8 mouse cellular contexts compared by ENCODE assay signal in the genomic region with DNA sequence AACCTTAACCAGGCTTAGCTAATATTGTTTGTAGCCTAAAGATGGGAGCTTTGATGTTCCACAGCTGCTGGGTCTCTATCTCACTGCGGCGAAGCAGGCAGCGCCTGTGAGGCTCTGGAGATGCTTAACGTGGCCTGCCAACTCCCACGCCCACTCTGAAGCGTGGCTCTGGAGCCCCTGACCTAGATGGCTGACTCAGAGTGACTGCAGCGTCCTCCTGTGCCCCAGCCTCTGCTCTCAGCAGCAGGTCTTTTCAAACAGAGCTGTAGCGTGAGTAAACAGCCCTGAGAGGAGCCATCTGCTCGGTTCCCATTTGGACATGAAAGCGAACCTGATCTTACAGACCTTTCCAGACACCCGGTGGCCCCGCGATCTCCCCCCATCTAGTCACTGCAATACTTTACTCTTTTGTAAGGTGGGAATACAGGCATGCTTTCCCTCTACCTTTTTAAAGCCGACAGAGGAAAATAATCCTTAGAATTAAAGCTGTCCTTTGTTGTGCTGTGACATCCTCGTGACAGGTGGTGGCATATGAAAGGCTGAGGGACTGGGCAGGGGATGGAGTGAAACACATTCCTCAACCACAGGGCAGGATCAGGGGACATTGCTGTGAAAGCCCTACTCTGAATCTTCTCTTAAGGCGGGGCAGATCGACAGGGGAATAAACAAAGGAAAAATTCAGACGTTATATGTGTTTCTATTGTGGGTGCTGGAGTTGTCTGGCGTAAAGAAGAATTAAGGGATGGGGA.
A peak's percentile ranks its signal among the peaks of the same experiment; 100 is the strongest.
DNase-seq lines count a peak whose midpoint lies in the region; ATAC-seq and TF ChIP-seq lines count a peak whose summit lies in the region.

No protein-coding gene starts in this region.

- H3K4me3 ChIP-seq in kidney, embryonic 16.5 days (ENCODE audit: low read length) = no peak overlapping the region
- H3K4me3 ChIP-seq in embryonic facial prominence, embryonic 12.5 days = no peak overlapping the region
- no peak overlapping the region for H3K4me3 ChIP-seq in myocyte

- peak; percentile 83 for ATAC-seq in kidney, embryonic 16.5 days (ENCODE audit: low FRiP score, low TSS enrichment)
- ATAC-seq in embryonic facial prominence, embryonic 12.5 days (ENCODE audit: insufficient number of reproducible peaks, insufficient read depth, low FRiP score, low TSS enrichment) = peak; percentile 57; the same call in 1 of the 2 replicates
- ATAC-seq in activated CD4-positive, CD25-positive, alpha-beta regulatory T cell, adult 4 months = no peak
- ATAC-seq in erythroblast, adult 5-6 weeks (replicated peaks; ENCODE audit: low FRiP score, poor library complexity, severe bottlenecking) = no peak

- H3K36me3 ChIP-seq in kidney, embryonic 16.5 days (ENCODE audit: insufficient read depth, low read length) = no peaks in the 10 kb centered on the region
- no peaks in the 10 kb centered on the region for H3K36me3 ChIP-seq in embryonic facial prominence, embryonic 12.5 days
- no peaks in the 10 kb centered on the region for H3K36me3 ChIP-seq in myocyte (ENCODE audit: control insufficient read depth, insufficient read depth)

- 10% methylated on average over 19 of the region's 19 CpGs for WGBS in kidney, embryonic 16.5 days
- WGBS in embryonic facial prominence, embryonic 12.5 days = 26% methylated on average over 19 of the region's 19 CpGs

- H3K9ac ChIP-seq in kidney, embryonic 16.5 days (replicated peaks; ENCODE audit: low read length) = peak overlapping the region; percentile 22; the same call in 1 of the 2 replicates
- no peak overlapping the region for H3K9ac ChIP-seq in embryonic facial prominence, embryonic 12.5 days

- TF ChIP-seq POLR2A in myocyte (IDR thresholded peaks at IDR 0.05; ENCODE audit: insufficient read length, low read depth) = no peak

- H3K27ac ChIP-seq in kidney, embryonic 16.5 days (ENCODE audit: low read length) = peak overlapping the region; percentile 61
- H3K27ac ChIP-seq in embryonic facial prominence, embryonic 12.5 days = no peak overlapping the region; the same call in 1 of the 2 replicates

- H3ac ChIP-seq in myocyte (ENCODE audit: control insufficient read depth, insufficient read length) = no peak overlapping the region

- no peak for DNase-seq in kidney, postnatal 10 days
- peak; percentile 96 for DNase-seq in brain, adult 2 months (ENCODE audit: low read depth, low spot score)
- peak; percentile 9 to 10 for DNase-seq in left cerebral cortex, postnatal 36 days (ENCODE audit: low spot score in 2 of 2)

- no peaks in the 10 kb centered on the region for H3K79me2 ChIP-seq in myocyte (ENCODE audit: control insufficient read depth, insufficient read depth)

- peaks cover 18% of the 10 kb centered on the region for H3K4me1 ChIP-seq in kidney, embryonic 16.5 days (ENCODE audit: insufficient read depth, low read length)
- peaks cover 17% of the 10 kb centered on the region; the same call in 1 of the 2 replicates for H3K4me1 ChIP-seq in embryonic facial prominence, embryonic 12.5 days

- intact Hi-C loops in left cerebral cortex, postnatal 36 days (cut with DNase I) = loop anchor here (2.0 to 5.0 kb wide), 2 partner anchors 249 to 296 kb away; no protein-coding TSS in a partner anchor

- no peaks in the 10 kb centered on the region for H3K27me3 ChIP-seq in kidney, embryonic 16.5 days (ENCODE audit: insufficient read depth, low read length)
- H3K27me3 ChIP-seq in embryonic facial prominence, embryonic 12.5 days = 0 out of 2 replicates have a peak, but pooled peaks cover 3% of the 10 kb centered on the region
- no peaks in the 10 kb centered on the region for H3K27me3 ChIP-seq in myocyte (ENCODE audit: control insufficient read depth, insufficient read depth, insufficient read length)

- H3K9me3 ChIP-seq in kidney, embryonic 16.5 days (ENCODE audit: low read length) = no peaks in the 10 kb centered on the region
- H3K9me3 ChIP-seq in embryonic facial prominence, embryonic 12.5 days = no peaks in the 10 kb centered on the region

- peak overlapping the region; percentile 35 for H3K4me2 ChIP-seq in kidney, embryonic 16.5 days (replicated peaks; ENCODE audit: low read depth, low read length)
- H3K4me2 ChIP-seq in embryonic facial prominence, embryonic 12.5 days (replicated peaks) = no peak overlapping the region
- H3K4me2 ChIP-seq in myocyte (ENCODE audit: low read depth) = peak overlapping the region; percentile 14

TF ChIP-seq in myocyte, 11 proteins besides CTCF, POLR2A, EP300 and RAD21:
- TF ChIP-seq POLR2AphosphoS2 (IDR thresholded peaks at IDR 0.05; ENCODE audit: insufficient read length, low read depth) (no peak), MYOD1 (IDR thresholded peaks at IDR 0.05; ENCODE audit: control insufficient read depth in 1 of 3, insufficient read length in 2 of 3, low read depth in 2 of 3) (peak in 1 of 3 experiments; percentile 21)

Comparison
In these comparisons a context has a peak if more than half of its experiments do, and no peak if none do; other contexts are left out.
1. ATAC-seq: peak in kidney, embryonic 16.5 days (single experiment) and embryonic facial prominence, embryonic 12.5 days (single experiment); none in activated CD4-positive, CD25-positive, alpha-beta regulatory T cell, adult 4 months (single experiment) and erythroblast, adult 5-6 weeks (single experiment).